Mouse (Mus musculus): ENCODE results near the gene Olfml3. TPM values are rescaled to one million over a fixed set of nuclear protein-coding genes. Genes with fewer than 3 reads are reported as not detected.

Gene Olfml3
- polyA plus RNA-seq, 1 experiment = not detected

- no peak for TF ChIP-seq GATA1 (IDR thresholded peaks at IDR 0.05; ENCODE audit: low read length)
These were observed 9.9 kb downstream of the Olfml3 start for GRCm38 (mm10) chr3:103727813-103728326.

- TF ChIP-seq GATA1 (IDR thresholded peaks at IDR 0.05; ENCODE audit: low read length) = no peak
These were observed 11.2 kb downstream of the Olfml3 start for GRCm38 (mm10) chr3:103726642-103727041.

- TF ChIP-seq GATA1 (IDR thresholded peaks at IDR 0.05; ENCODE audit: low read length) = no peak
These were observed 13.7 kb downstream of the Olfml3 start for GRCm38 (mm10) chr3:103724137-103724536.

- TF ChIP-seq GATA1 (IDR thresholded peaks at IDR 0.05; ENCODE audit: low read length) = no peak
These were observed 19.1 kb downstream of the Olfml3 start for GRCm38 (mm10) chr3:103718728-103719127.

GRCm38 (mm10) chr3:103716774-103717760, 20.7 kb downstream of the Olfml3 start:
- no peak for TF ChIP-seq GATA1 (IDR thresholded peaks at IDR 0.05; ENCODE audit: low read length)

GRCm38 (mm10) chr3:103715762-103716693, 21.8 kb downstream of the Olfml3 start:
- no peak for TF ChIP-seq GATA1 (IDR thresholded peaks at IDR 0.05; ENCODE audit: low read length)

- no peak for TF ChIP-seq GATA1 (IDR thresholded peaks at IDR 0.05; ENCODE audit: low read length)
These were observed 22.9 kb downstream of the Olfml3 start for GRCm38 (mm10) chr3:103714942-103715341.

GRCm38 (mm10) chr3:103714236-103714875, 23.4 kb downstream of the Olfml3 start:
- TF ChIP-seq GATA1 (IDR thresholded peaks at IDR 0.05; ENCODE audit: low read length) = no peak

- no peak for TF ChIP-seq GATA1 (IDR thresholded peaks at IDR 0.05; ENCODE audit: low read length)
These were observed 25.6 kb downstream of the Olfml3 start for GRCm38 (mm10) chr3:103712196-103712595.

- no peak for TF ChIP-seq GATA1 (IDR thresholded peaks at IDR 0.05; ENCODE audit: low read length)
These were observed 28.2 kb downstream of the Olfml3 start for GRCm38 (mm10) chr3:103709470-103710040.

- no peak for TF ChIP-seq GATA1 (IDR thresholded peaks at IDR 0.05; ENCODE audit: low read length)
These were observed 32.4 kb downstream of the Olfml3 start for GRCm38 (mm10) chr3:103705426-103705825.

- no peak for TF ChIP-seq GATA1 (IDR thresholded peaks at IDR 0.05; ENCODE audit: low read length)
These were observed 33.1 kb downstream of the Olfml3 start for GRCm38 (mm10) chr3:103704661-103705060.

- no peak for TF ChIP-seq GATA1 (IDR thresholded peaks at IDR 0.05; ENCODE audit: low read length)
These were observed 41.3 kb downstream of the Olfml3 start for GRCm38 (mm10) chr3:103696388-103696925.

- TF ChIP-seq GATA1 (IDR thresholded peaks at IDR 0.05; ENCODE audit: low read length) = no peak
These were observed 42.2 kb downstream of the Olfml3 start for GRCm38 (mm10) chr3:103695556-103695955.

All from G1E-ER4 (cell line).